Mouse (Mus musculus): ENCODE measurements around the gene Nlrp10.

The Nlrp10 gene

DNA sequence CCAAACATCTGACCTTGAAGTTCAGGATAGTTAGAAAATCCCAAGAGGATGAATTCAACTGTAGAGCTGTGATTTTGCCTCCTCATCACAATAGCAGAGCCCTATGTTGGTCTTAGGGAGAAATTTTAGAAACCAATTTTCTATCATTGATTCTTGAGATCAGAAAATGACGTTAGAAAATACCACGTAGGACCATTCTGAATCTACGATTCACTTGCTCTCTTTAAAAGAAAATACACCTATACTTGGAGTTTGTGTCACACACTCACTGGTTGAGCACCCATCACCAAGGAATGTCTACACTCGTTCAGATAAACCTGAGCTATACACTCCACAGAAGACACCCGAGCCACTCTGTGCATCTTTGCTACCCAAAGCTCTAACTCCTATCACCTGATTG lies 35.7 kb downstream of the Nlrp10 start, which contains the start of gene Olfr519:
Gene Olfr519 (minus strand): TSS at position 101 of the 400 bp plus-strand sequence.
- DNase-seq (ENCODE audit: low read depth), result no peak

GRCm38 (mm10) chr7:108884906-108885305 lies 45.1 kb downstream of the Nlrp10 start, which contains the start of gene Olfr518:
Gene Olfr518 (minus strand): TSS chr7:108885006.
- DNase-seq (ENCODE audit: low read depth), result no peak

DNA sequence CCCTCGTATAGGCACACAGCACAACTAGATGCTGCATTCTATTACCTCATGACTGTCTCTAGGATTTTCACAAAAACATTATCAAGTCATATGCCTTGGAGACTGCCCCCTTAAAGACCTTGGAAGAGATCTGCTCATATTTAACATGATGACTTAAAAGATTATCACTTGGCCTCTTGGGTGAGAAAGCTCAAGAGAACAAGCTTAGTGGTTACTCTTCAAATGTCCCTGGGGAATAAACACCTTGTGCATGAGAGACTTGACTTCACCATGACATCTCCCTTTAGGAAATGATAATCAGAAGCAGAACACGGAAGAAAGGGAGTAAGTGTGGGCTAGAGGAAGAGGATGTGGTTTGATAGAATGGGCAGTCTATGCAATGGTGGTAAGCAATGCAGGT lies 57.7 kb downstream of the Nlrp10 start, which contains the start of gene Olfr517:
Gene Olfr517 (minus strand): TSS at position 101 of the 400 bp plus-strand sequence.
- DNase-seq (ENCODE audit: low read depth), result no peak

All from NIH3T3 (cell line).